Mouse (Mus musculus) embryonic fibroblast, embryonic 13.5 days (primary cell): Measurements from ENCODE around the gene Tbc1d5.

Experiments
- CTCF ChIP-seq: IDR thresholded peaks from 2 replicates; pipeline ENCODE4 v1.5.1; 2011; ENCODE audit warnings: mild to moderate bottlenecking, control low read depth, low read length, moderate library complexity, borderline replicate concordance; ENCODE audit not compliant: insufficient read depth
- POLR2A ChIP-seq: IDR thresholded peaks from 2 replicates; pipeline ENCODE4 v1.6.1; 2011; ENCODE audit warnings: low read depth, mild to moderate bottlenecking, control low read depth, low read length, moderate library complexity

DNA sequence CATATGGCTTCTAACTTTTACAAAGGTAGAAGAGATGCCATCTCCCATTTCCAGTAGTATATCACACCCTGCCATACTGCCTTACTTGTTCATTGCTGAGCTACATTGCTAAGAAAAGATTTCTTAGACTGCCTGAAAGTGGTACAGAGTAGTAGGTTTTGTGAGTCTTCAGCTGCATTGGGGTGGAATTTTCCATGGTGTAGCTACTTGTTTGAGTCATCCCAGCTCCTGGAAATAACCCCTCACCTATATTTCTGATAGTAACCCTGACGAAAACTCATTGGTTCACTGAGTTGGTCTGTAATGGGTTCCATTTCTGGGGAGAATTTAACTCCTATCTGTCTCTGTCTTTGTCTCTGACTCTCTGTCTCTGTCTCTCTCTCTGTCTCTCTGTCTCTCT is 46.9 kb upstream of the Tbc1d5 start:
- TF ChIP-seq CTCF = no peak
- TF ChIP-seq POLR2A = no peak
